Mouse (Mus musculus): ENCODE data around the gene Tmem198b.

- TF ChIP-seq CTCF (IDR thresholded peaks at IDR 0.05; ENCODE audit: control insufficient read depth, insufficient read depth, low read length) (no peak), POLR2A (IDR thresholded peaks at IDR 0.05; ENCODE audit: borderline replicate concordance, control insufficient read depth, low read depth, low read length) (no peak)
Measured at GRCm38 (mm10) chr10:128843260-128843659, 39.1 kb upstream of the Tmem198b start.

Data from bone marrow, adult 2 months (tissue).